Comparison of ENCODE assay signal across 12 mouse cellular contexts in genomic region chr2:4817678-4818077, GRCm38 (mm10).
DNase-seq lines count a peak whose midpoint lies in the region; ATAC-seq lines count a peak whose summit lies in the region.
"Had no signal": no experiment of that assay in that cellular context is flagged by ENCODE, and none has a peak within 500 bp of the region (broad histone marks: within the 10 kb centered on the region; RNA-seq: fewer than 3 reads in every experiment).

No protein-coding gene starts in this region.

- intact Hi-C loops in left cerebral cortex, postnatal 14 days (cut with DNase I) = no loop called here

- peak; percentile 56; the same call in 1 of the 2 replicates for ATAC-seq in kidney, embryonic 15.5 days (replicated peaks; ENCODE audit: low FRiP score)
- ATAC-seq in limb, embryonic 11.5 days (ENCODE audit: insufficient number of reproducible peaks, low FRiP score, low TSS enrichment, low read depth) = 0 out of 2 replicates have a peak, but pooled peaks have one; percentile 17
- ATAC-seq in neural tube, embryonic 14.5 days (ENCODE audit: low read depth) = no peak

- H3K4me3 ChIP-seq in kidney, embryonic 15.5 days (replicated peaks) = no peak overlapping the region
- H3K4me3 ChIP-seq in limb, embryonic 11.5 days (ENCODE audit: low read depth, low read length) = no peak overlapping the region
- no peak overlapping the region for H3K4me3 ChIP-seq in neural tube, embryonic 14.5 days (ENCODE audit: low read depth, low read length)
- H3K4me3 ChIP-seq: layer of hippocampus, adult 2 months; myocyte had no signal

- no peaks in the 10 kb centered on the region for H3K9me3 ChIP-seq in kidney, embryonic 15.5 days (replicated peaks)
- no peaks in the 10 kb centered on the region for H3K9me3 ChIP-seq in limb, embryonic 11.5 days (ENCODE audit: control insufficient read depth, low read length)
- H3K9me3 ChIP-seq in neural tube, embryonic 14.5 days (ENCODE audit: control insufficient read depth, low read length) = no peaks in the 10 kb centered on the region

- H3K36me3 ChIP-seq in kidney, embryonic 15.5 days = no peaks in the 10 kb centered on the region
- H3K36me3 ChIP-seq in limb, embryonic 11.5 days (ENCODE audit: control insufficient read depth, insufficient read depth, low read length) = no peaks in the 10 kb centered on the region
- no peaks in the 10 kb centered on the region for H3K36me3 ChIP-seq in neural tube, embryonic 14.5 days (ENCODE audit: control insufficient read depth, insufficient read depth, low read length)

- H3K27ac ChIP-seq in kidney, embryonic 15.5 days = no peak overlapping the region
- H3K27ac ChIP-seq in limb, embryonic 11.5 days (replicated peaks; ENCODE audit: low read depth, low read length) = no peak overlapping the region
- no peak overlapping the region for H3K27ac ChIP-seq in neural tube, embryonic 14.5 days (ENCODE audit: low read depth, low read length)
- H3K27ac ChIP-seq: layer of hippocampus, adult 2 months had no signal

- peak; percentile 9 to 17 for DNase-seq in cerebellum, postnatal 10 days
- DNase-seq in cerebellum, postnatal 25 days = no peak
- no peak for DNase-seq in kidney, adult 11 months
- peak; percentile 42 for DNase-seq in limb, embryonic 11.5 days (ENCODE audit: low spot score)
- no peak for DNase-seq in left cerebral cortex, postnatal 14 days (ENCODE audit: low spot score in 2 of 2)
- no peak for DNase-seq in thymus, postnatal 4 days
- DNase-seq: cerebellum, postnatal 36 days; right cerebral cortex, postnatal 25 days had no signal

- peak overlapping the region; percentile 28; the same call in 1 of the 2 replicates for H3K4me2 ChIP-seq in kidney, embryonic 15.5 days
- H3K4me2 ChIP-seq in limb, embryonic 11.5 days (ENCODE audit: low read depth, severe bottlenecking) = peak overlapping the region; percentile 38
- peak overlapping the region; percentile 6; the same call in 1 of the 2 replicates for H3K4me2 ChIP-seq in neural tube, embryonic 14.5 days (ENCODE audit: low read depth, low read length)

- WGBS in kidney, embryonic 15.5 days = 6% methylated on average over 10 of the region's 10 CpGs
- WGBS in limb, embryonic 11.5 days = 1% methylated on average over 10 of the region's 10 CpGs
- WGBS in neural tube, embryonic 14.5 days = 4% methylated on average over 10 of the region's 10 CpGs

- no peak overlapping the region for H3K9ac ChIP-seq in kidney, embryonic 15.5 days
- peak overlapping the region; percentile 37 for H3K9ac ChIP-seq in limb, embryonic 11.5 days (ENCODE audit: low read length)
- H3K9ac ChIP-seq in neural tube, embryonic 14.5 days (replicated peaks; ENCODE audit: low read depth, low read length) = no peak overlapping the region

- H3K27me3 ChIP-seq in kidney, embryonic 15.5 days = 0 out of 2 replicates have a peak, but pooled peaks cover 3% of the 10 kb centered on the region
- H3K27me3 ChIP-seq in limb, embryonic 11.5 days (ENCODE audit: control insufficient read depth, insufficient read depth, low read length) = no peaks in the 10 kb centered on the region
- H3K27me3 ChIP-seq in neural tube, embryonic 14.5 days (ENCODE audit: control insufficient read depth, insufficient read depth, low read length) = no peaks in the 10 kb centered on the region

- H3K4me1 ChIP-seq in kidney, embryonic 15.5 days = peaks cover 6% of the 10 kb centered on the region; the same call in 1 of the 2 replicates
- H3K4me1 ChIP-seq in limb, embryonic 11.5 days (ENCODE audit: control insufficient read depth, insufficient read depth, low read length) = peaks cover 3% of the 10 kb centered on the region; the same call in 1 of the 2 replicates
- H3K4me1 ChIP-seq in neural tube, embryonic 14.5 days (ENCODE audit: control insufficient read depth, insufficient read depth, low read length) = no peaks in the 10 kb centered on the region

Comparison
In these comparisons a context has a peak if more than half of its experiments do, and no peak if none do; other contexts are left out.
1. DNase-seq: peak in cerebellum, postnatal 10 days (2 of 2) and limb, embryonic 11.5 days (single experiment); none in cerebellum, postnatal 25 days (0 of 2), kidney, adult 11 months (single experiment), left cerebral cortex, postnatal 14 days (0 of 2) and thymus, postnatal 4 days (single experiment).
2. Peak in every context shown above with its lines, with median percentiles within 50 percentile points of each other: H3K4me2 ChIP-seq.